Mouse (Mus musculus): ENCODE results near the gene Msi1.

- TF ChIP-seq ELF1 (IDR thresholded peaks at IDR 0.05; ENCODE audit: low read depth, low read length), result no peak
- peak in 1 of 2 experiments; percentile 94; a peak in 3 of 4 replicates for TF ChIP-seq POLR2A (IDR thresholded peaks at IDR 0.05; ENCODE audit: control insufficient read depth in 1 of 2, insufficient read depth in 1 of 2, low read depth in 1 of 2, low read length in 2 of 2, poor library complexity in 1 of 2)
- no peak for TF ChIP-seq MAX (IDR thresholded peaks at IDR 0.05; ENCODE audit: low read length)
- no peak for TF ChIP-seq USF2 (IDR thresholded peaks at IDR 0.05; ENCODE audit: borderline replicate concordance in 1 of 2, insufficient read depth in 1 of 2, low read depth in 1 of 2, low read length in 2 of 2)
Observed at GRCm38 (mm10) chr5:115488841-115489698, 59.7 kb downstream of the Msi1 start.

All from MEL (cell line).